Mouse (Mus musculus): ENCODE measurements at regions not wholly inside any gene's neighbourhood (a gene's known extent, or its start where the extent isn't known, plus 50 kb on each side); places are given as distances from the start of the nearest gene placed in this dataset.
"Not testable (repeated sequence)": the region's sequence is repeated elsewhere in the genome, so short reads cannot be mapped to it uniquely, and the experiment has no call there.

DNA sequence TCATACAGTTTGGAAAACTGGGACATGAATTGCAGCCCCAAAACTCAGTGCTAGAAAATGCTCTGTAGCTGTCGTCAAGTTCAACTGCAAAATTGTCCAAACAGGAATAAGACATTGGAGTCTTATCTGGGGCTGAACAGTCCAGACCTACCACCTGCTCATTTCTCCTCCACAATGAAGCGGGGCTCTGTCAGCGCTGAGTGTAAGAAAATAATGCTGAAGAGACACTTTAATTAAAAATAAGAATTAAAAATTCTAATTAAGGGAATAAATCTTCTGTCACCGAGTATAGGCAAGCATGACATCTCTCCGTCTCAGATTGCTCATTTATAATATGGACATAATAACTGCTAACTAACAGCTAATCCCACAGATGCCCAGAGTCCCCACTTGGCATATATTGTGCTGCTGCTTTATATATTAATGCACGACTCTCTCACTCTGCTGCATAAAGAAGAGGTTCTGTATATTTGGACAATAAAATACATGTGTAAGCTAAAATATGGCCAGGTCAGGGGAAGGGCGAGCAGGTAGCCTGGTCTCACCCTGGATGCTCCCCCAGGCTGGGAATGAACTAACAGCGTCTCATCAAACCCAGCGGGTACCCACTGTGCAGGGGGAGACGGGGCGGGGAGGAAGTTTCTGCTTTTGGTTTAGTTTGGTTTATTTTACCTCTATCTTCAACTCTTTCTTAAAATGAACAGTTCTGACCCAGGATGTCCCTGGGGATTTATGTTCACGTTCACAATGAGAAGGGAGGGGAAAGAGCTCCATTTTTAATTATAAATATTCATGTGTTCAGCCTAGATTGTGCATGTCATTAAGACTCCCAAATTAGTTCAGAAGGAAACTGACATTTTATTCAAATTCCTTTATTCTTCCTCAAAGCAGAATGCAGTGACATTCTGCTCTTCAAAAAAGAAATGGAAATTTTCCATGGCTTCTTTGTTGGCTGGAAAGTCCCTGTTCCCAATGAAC is 544.9 kb downstream of the Pdcd6ip start:
- no peak for DNase-seq

DNA sequence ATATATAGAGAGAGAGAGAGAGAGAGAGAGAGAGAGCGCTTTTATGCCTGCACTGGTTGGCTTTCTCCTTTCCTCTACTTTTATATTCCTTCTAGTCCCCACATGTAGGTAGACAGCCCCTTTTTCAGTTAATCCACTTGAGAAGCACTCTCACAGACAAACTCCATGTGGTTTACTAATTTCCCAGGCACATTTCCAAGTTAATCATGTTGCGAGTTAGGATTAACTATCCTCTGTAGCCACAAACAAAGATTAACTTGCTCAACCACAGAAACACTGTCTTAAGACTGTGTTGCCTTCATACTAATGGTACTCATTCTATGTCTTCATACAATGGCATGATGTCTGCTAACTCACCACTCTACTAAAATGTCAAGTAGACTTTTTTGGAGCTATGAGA is 548.0 kb downstream of the Pdcd6ip start:
- DNase-seq = peak; percentile 60

DNA sequence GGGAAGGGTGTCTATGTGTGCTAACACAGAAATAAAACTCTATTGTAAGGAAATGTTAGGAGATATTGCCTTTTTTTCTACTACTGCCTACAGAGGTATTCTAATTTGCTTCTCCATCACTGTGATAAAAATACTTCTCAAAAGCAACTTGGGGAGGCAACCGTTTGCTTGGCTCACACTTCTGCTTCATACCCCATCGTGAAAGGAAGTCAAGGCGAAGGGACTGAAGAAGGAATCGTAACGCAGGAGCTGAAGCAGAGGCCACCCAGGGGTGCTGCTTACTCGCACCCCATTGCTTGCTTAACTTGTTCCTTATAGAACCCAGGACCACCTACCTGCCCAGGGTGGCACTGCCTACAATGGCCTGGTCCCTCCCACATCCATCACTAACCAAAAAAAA is 550.0 kb downstream of the Pdcd6ip start:
- no peak for DNase-seq

DNA sequence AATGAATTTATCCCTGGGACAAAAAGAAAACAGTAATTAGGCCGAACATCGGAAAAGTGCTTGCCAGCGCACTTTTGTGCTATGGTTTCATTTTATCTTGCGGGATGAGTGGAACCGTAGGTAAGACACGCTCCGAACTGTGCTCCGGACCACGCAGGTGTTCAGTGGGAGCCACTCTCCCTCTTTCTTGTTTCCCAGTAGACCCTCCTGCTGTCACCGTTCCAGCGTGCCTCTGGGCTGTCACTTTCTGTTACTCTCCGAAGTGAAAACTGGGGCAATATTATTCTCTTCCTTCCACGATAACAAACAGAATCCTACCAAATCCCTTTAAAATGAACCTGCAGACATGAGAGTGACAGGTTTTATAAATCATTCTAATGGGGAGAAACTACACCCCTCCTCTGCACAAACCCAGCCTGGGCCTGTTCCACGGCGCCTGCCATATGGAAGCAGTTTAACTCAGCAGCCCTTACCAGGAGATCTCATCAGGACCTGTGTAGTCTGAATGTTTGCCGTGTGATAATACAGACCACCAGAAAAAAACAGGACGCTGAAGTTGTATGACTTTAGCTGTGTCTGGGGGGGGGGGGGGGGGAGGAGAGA is 550.5 kb downstream of the Pdcd6ip start:
- DNase-seq = no peak

DNA sequence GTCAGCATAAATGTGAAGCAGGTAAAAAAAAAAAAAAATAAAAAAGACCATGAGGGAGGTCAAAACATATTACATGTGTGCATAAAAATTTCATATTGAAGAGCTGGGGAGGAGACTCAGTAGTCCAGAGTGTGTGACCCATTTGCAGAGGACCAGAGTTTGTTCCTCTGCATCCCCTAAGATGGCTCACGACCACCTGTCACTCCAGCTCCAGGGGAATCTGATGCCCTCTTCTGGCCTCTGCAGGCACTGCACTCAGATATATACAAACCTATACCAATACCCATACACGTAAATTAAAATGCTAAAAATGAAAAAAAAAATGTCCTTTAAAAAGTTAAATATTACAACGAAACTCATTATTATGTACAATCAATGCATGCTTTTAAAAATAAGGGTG is 551.4 kb downstream of the Pdcd6ip start:
- no peak for DNase-seq

DNA sequence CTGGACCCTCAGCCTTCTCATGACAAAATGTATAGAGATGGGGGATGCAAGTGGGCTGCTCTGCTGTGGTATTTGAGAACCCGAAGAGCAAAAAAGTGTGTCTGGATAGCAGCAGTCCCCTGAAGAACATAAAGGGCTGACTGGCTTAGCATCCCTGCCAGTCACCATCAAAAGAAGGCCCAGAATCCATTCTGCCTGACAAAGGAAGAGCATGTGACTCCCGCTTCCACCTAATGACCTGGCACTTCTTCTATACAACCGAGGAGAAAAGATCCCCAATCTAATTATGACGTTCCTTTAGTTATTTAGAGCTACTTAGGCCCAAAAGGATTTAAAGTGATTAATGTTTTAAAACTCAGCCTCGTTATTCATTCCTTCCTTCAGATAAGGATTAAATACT is 559.0 kb downstream of the Pdcd6ip start:
- DNase-seq = no peak

DNA sequence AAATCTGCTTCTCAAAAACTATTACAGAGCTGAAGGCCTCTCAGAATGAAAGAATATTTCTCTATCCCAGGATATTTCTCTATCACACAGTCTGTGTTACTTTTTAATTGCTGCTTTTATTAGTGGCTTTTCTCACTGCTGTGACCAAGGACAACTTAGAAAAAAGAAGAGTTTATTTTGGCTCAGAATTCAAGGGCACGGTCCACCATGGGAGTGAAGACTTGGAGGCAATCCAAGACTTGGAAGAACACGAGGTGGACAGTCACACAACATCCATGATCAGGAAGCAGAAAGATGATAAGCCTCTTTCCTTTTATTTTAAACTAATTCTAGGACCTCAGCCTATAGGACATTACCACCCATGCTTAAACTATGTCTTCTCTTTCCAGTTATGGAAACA is 561.5 kb downstream of the Pdcd6ip start:
- peak; percentile 27 for DNase-seq

DNA sequence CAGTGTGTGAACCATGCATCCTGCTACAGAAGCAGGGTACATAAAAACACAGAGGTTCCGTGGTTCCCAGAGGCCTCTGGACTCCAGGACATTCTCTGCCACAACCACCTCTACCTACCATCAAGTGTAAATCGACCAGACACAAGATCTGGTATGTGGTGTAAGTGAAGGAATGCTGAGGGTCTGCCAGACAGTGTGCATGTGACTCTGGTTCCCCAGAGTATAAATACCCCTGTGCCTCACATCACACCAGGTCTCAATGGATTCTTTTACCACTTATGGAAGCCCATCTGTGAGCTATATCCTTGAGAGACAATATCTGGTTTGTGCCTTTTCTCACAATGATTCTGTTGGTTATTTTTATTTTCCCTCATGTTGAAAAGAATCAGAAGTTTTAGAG is 563.0 kb downstream of the Pdcd6ip start:
- no peak for DNase-seq

DNA sequence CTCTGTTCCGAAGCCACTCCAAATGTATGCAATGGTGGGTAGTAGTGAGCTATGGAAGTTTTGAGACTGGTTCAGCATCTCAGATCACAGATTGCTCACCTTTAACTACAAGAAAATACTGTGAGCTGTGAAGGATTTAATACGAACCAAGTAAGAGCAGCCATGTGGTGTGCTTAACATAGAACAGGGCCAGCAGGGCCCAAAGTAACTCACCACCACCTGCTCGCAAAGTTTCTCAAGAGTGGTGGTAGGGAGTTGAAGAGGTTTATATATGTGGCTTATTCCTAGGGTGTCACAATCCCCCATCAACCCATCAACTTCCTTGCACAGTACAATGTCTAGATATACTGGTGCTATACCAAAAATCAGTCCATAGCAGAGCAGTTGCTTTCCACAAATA is 573.4 kb downstream of the Pdcd6ip start:
- DNase-seq = no peak

DNA sequence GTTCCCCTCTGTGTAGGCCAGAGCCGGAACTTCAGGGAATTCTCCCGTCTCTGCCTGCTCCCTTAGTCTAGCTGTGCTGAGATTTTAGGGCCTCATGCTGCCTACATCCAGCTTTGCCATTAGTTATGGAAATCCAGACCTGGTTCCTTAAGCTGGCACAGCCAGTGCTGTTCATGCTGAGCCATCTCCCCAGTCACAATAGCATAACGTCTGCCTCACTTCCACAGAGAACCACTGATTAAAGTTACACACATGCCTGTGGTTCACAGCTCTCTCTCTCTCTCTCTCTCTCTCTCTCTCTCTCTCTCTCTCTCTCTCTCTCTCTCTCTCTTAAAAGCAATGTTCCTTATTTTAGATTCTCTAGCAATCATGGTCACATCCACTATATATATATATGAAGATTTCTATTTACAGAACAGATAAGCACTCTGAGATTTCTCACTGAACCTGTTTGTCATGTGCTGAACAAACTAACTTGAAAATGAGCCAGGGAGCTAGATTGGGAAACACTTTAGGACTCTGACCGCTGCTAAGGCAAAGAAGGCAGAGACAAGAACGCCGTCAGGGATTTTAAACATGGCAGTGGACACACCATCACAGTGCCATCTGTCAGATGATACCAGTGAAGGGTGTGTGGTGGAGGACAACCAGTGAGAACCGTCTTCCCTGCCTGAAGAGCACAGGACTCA is 584.9 kb downstream of the Pdcd6ip start:
- DNase-seq = peak; percentile 19

DNA sequence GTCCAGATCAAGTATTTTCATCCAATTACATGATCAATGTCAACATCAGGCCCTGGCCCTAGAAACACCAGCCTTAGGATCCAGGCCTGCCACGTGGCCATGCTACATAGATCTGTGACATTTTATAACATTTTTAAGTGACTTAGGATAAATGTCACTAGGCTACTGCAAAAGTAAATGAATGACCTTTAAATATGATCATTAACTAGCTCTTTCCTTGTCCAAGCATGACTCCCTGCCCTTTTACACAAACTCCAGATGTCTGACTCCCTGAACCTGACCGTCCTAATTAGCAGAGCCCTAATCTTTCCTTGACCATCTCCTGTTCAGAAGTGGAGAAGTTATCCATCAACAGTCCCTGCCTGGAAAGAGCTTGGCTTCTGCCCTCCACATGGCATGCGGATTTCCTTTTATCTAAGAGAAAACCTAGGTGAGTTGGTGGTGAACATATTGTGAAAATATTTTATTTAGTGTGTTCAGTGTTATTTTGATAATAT is 585.8 kb downstream of the Pdcd6ip start:
- DNase-seq = peak; percentile 69

DNA sequence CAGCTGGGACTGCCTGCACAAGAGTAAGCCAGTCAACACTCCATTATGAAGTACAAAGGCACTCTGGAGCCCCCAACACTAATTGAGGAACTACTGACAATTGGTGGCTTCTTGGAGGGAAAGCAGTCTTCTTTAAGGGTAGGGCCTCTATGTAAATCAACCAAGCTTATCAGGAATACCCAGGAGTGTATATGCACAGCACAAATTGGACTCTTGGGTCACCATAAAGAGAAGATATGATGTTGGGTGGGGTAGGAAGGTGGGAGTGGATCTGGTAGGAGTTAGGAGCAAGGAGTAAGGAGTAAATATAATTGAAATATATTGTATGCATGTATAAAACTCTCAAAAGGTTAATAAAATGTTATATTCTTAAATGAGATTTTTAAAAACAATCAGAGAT is 587.7 kb downstream of the Pdcd6ip start:
- no peak for DNase-seq

DNA sequence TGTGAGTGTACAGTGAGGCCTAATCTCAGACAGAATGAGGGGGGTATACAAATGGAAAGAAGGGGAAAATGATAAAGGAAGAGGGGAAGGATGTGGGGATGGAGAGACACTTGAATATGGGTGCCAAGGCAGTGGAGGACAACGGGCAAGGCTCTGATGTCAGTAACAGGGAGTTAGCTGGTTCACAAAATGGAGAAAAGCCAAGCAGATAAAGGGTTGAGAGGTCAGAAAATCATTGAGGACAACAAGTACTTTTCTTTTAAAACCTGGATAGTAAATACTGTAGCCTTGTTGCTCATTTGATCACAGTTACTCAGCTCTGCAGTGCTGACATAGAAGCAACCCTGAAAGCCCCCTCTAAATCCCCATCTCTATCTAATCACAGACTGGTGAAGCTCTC is 588.3 kb downstream of the Pdcd6ip start:
- DNase-seq = no peak

DNA sequence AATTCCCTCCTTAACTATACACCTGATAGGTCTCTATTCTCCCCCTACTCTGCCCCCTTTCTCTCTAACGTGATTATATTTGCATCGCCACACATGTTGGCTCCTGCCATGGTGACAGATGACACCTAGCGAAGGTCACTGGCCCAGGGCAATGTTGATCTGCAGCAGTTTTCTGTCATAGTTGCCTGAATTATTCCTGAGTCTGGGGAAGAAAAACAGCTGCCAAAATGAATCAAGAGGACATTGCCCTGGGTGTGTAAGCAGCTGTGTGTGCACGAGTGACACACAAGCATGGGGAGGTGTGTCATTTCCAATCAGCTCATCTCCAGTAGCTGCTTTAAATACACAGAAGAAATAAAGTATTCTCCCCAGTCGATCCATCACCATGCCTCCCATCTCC is 592.5 kb downstream of the Pdcd6ip start:
- no peak for DNase-seq

DNA sequence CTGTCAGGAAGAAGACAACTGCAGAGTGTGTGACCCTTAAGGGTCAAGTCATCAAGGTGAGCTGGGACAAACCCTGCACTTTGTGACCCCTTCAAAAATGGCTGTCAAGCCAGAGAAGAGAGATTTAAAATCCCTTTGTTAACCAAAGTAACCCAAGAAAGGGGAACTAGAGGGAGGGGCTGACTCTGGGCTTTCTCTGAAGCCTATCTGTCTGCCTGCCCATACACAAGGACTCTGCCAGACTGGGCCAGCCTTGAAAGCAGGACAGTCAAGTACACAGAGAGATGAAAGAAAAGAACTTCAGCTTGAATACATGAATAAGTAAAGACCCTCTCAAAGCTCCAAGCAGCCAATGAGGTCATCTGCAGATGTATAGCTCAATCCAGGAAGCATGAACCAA is 595.3 kb downstream of the Pdcd6ip start:
- DNase-seq = no peak

DNA sequence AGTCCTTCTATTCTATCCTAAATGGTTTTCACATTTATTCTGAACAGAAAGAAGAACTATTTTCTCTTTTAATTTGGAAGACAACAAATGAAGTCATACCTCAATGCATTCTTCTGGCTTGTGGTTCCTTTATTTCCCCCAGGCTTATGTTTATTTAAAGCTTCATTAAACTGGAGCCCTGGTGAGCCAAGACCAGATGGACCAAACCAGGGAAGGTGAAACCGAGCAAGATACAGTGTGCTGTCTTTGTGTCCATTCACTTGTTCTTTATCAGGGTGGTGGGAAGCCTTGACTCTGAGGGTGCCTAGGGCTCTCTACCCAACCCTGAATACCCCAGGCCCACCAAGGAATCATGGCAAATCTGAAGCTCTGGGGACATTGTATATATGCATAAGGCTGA is 606.3 kb downstream of the Pdcd6ip start:
- no peak for DNase-seq

DNA sequence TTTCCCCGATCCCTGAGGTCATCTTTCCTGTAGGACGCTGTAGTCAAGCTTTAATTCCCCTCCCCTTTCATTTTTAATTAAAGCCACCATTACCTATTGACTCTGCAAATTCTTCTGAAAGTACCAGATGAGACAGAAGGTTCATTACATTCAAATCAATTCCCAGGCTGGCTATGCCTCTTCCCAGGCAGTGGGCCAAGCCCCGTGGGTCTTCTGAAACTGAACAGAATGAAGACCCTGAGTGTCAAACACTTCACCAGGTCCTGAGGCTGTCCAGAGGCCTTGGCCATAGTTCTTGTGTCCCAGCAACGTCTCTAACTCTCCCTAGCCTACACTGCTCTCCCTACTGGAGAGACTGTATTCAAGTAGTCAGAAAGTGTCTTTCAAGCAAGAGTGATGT is 607.4 kb downstream of the Pdcd6ip start:
- no peak for DNase-seq

DNA sequence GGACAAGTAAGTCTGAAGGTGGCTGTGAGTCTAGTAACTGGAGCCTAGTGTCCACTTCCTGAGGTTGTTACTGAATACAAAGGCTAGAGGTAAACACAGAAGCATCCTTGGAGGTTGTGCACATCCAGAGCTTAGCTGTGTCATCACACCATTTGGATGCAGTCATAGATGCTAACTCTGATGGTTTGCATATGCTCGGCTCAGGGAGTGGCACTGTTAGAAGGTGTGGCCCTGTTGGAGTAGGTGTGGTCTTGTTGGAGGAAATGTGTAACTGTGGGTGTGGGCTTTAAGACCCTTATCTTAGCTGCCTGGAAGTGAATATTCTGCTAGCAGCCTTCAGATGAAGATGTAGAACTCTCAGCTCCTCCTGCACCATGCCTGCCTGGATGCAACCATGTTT is 612.6 kb downstream of the Pdcd6ip start:
- DNase-seq = not testable (repeated sequence)

DNA sequence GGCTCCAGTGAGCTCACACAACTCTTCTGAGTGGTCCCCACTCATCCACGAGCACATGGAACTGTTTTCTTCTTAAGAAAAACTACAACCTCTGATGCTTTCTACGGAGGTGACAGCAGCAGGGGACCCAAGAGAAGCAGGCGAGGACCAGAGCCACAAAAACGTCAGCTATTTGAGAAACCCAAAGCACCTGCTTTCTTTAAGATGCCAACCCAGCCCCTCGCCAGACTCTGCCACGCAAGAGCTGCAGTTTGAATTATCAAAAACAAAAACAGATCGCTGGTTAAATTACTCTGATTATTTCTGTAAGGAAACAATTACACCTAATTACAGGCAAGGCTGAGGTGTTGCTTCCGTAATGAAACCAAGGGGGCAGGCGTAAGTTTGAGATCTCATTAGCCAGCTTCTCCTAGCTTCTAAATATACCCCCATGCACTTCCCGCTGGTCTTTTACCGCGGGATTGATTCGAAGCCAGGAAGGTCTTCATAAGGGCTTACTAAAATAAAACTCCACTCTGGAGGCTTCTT is 614.1 kb downstream of the Pdcd6ip start:
- DNase-seq = no peak

DNA sequence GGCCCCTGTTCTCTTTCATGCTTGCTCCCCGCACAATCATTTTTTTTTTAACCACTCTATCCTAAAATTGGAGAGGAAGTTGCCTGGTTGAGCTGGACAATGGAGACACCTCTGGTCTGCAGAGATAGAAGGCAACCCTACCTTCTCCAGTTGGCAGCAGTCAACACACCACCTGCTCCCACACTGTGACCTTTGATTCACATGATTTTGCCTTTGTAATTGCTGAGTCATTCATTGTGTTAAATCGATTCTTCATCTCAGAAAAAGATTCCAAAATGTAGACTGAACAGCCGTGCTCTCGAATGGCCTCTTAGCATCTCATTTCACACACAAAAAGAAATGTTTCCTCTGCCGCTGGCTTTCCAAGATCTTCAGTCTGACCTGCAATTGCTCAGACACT is 616.2 kb downstream of the Pdcd6ip start:
- no peak for DNase-seq

DNA sequence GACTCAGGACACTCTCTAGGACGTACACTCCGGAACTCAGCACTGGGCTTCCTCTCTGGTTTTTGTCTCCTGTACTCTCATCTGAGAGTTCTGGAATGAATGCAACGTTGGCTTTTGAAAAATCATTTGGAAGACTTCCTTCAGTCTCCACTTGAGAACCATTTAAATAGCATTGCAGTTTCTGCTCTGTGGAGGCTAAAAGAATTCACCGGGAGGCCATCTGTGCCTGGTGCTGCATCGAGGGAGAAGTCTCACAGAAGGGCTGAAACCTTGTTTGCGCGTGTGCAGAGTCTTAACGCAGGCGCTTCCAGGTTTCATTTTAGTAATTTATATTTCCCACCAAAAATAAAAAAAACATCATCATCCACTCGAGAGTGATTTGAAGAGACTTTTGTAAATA is 620.3 kb downstream of the Pdcd6ip start:
- DNase-seq = no peak

DNA sequence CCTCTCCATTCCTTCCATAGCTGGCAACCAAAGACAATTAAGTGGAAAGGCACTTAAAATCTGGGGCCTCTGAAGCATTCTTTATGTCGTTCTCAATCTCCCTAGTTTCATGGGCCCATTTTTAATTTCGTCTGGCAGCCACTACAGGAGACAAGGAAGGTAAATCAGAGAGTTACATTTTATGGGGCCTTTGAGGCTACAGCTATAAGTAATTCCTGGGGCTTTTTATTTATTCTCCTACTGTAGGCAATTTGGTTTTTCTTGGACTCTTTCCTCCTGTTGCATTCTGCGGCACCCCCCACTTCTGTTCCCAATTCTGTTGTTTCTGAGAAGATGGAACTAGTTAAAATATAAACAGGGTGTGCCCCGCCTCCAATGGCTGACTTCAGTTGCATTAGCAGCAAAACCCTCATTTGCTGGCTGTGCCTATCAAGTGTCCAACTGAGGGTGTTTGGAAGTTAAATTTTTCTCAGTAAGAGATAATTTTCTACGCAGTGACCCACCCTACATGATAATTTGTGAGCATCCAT is 622.7 kb downstream of the Pdcd6ip start:
- no peak for DNase-seq

DNA sequence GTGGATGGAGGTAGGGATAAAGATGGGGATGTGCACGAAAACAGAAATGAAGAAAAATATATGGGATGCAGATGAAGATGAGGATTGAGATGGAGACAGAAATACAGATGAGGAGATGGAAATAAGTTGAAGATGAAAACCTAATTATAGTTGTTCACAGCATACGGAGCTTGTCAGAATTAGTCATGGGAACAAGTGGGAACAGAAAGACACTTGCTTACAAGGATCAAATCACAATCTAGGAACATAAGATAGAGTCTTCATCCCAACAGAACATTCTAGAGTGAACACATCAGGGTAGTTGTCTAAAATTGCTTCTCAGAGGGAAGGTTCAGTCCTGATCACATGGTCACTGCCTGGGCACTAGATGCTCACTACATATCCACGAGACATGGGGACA is 633.2 kb downstream of the Pdcd6ip start:
- DNase-seq = no peak
